Mouse (Mus musculus): ENCODE data around the gene Bckdha. TPM values are rescaled to one million over a fixed set of nuclear protein-coding genes. Genes with fewer than 3 reads are reported as not detected.
A peak's percentile ranks its signal among the peaks of the same experiment; 100 is the strongest.

Gene Bckdha
- polyA plus RNA-seq, 1 experiment from 2014 or later: 32.9 TPM

- DNase-seq (ENCODE audit: low spot score) (no peak), ATAC-seq (ENCODE audit: low FRiP score) (no peak)
- H3K36me3 ChIP-seq (ENCODE audit: control insufficient read depth, insufficient read depth, low read length): no peaks in the 10 kb centered on the region
- no peak overlapping the region for H3K4me2 ChIP-seq (replicated peaks; ENCODE audit: low read depth, low read length)
- H3K4me3 ChIP-seq (ENCODE audit: low read depth, low read length): no peak overlapping the region
- no peak overlapping the region for H3K9ac ChIP-seq (ENCODE audit: low read depth, low read length)
- no peak overlapping the region for H3K27ac ChIP-seq (ENCODE audit: low read depth, low read length)
- no peaks in the 10 kb centered on the region for H3K9me3 ChIP-seq (ENCODE audit: control insufficient read depth, low read length)
- WGBS: 86% methylated on average over 6 of the region's 6 CpGs
- H3K4me1 ChIP-seq (replicated peaks; ENCODE audit: control insufficient read depth, insufficient read depth, low read length): peaks cover 12% of the 10 kb centered on the region
- H3K27me3 ChIP-seq (ENCODE audit: control insufficient read depth, insufficient read depth, low read length): peaks cover 38% of the 10 kb centered on the region
Observed at GRCm38 (mm10) chr7:25684659-25685058, 25.9 kb upstream of the Bckdha start.

GRCm38 (mm10) chr7:25683474-25684180 is 24.8 kb upstream of the Bckdha start:
- Histone ChIP-seq H3K4me1 (replicated peaks; ENCODE audit: control insufficient read depth, insufficient read depth, low read length) (peaks cover 6% of the 10 kb centered on the region), H3K4me3 (ENCODE audit: low read depth, low read length) (no peak overlapping the region), H3K4me2 (replicated peaks; ENCODE audit: low read depth, low read length) (no peak overlapping the region), H3K9me3 (ENCODE audit: control insufficient read depth, low read length) (no peaks in the 10 kb centered on the region), H3K27me3 (ENCODE audit: control insufficient read depth, insufficient read depth, low read length) (peaks cover 33% of the 10 kb centered on the region), H3K36me3 (ENCODE audit: control insufficient read depth, insufficient read depth, low read length) (no peaks in the 10 kb centered on the region), H3K9ac (ENCODE audit: low read depth, low read length) (no peak overlapping the region), H3K27ac (ENCODE audit: low read depth, low read length) (no peak overlapping the region)
- 67% methylated on average over 7 of the region's 7 CpGs for WGBS
- ATAC-seq (ENCODE audit: low FRiP score): no peak
- no peak for DNase-seq (ENCODE audit: low spot score)

- WGBS: 63% methylated on average over 15 of the region's 15 CpGs
- H3K4me2 ChIP-seq (replicated peaks; ENCODE audit: low read depth, low read length): peak overlapping the region; percentile 8; the same call in 1 of the 2 replicates
- no peak; the same call in 1 of the 2 replicates for ATAC-seq (ENCODE audit: low FRiP score)
Observed at GRCm38 (mm10) chr7:25681341-25682231, 22.8 kb upstream of the Bckdha start.

GRCm38 (mm10) chr7:25680514-25681258 is 21.9 kb upstream of the Bckdha start, which contains the start of gene B9d2:
Gene B9d2, plus strand, starts transcription at chr7:25680780.
- peak; percentile 95 for DNase-seq (ENCODE audit: low spot score)
- no peaks in the 10 kb centered on the region for H3K4me1 ChIP-seq (replicated peaks; ENCODE audit: control insufficient read depth, insufficient read depth, low read length)
- H3K27me3 ChIP-seq (ENCODE audit: control insufficient read depth, insufficient read depth, low read length): peaks cover 12% of the 10 kb centered on the region
- H3K4me3 ChIP-seq (ENCODE audit: low read depth, low read length): peak within 1 kb of the TSS; percentile 59
- ATAC-seq (ENCODE audit: low FRiP score): peak; percentile 98
- H3K9ac ChIP-seq (ENCODE audit: low read depth, low read length): peak within 1 kb of the TSS; percentile 65
- peak within 1 kb of the TSS; percentile 38 for H3K4me2 ChIP-seq (replicated peaks; ENCODE audit: low read depth, low read length)
- WGBS: under 1% methylated on average over 46 of the region's 46 CpGs
- H3K9me3 ChIP-seq (ENCODE audit: control insufficient read depth, low read length): no peaks in the 10 kb centered on the region
- H3K27ac ChIP-seq (ENCODE audit: low read depth, low read length): peak within 1 kb of the TSS; percentile 91
- H3K36me3 ChIP-seq (ENCODE audit: control insufficient read depth, insufficient read depth, low read length): no peaks in the 10 kb centered on the region

More at GRCm38 (mm10) chr7:25681341-25682231, 22.8 kb upstream of the Bckdha start:
- no peaks in the 10 kb centered on the region for H3K36me3 ChIP-seq (ENCODE audit: control insufficient read depth, insufficient read depth, low read length)
- H3K4me3 ChIP-seq (ENCODE audit: low read depth, low read length): peak overlapping the region; percentile 59; the same call in 1 of the 2 replicates
- DNase-seq (ENCODE audit: low spot score): no peak
- no peak overlapping the region for H3K9ac ChIP-seq (ENCODE audit: low read depth, low read length)
- H3K27ac ChIP-seq (ENCODE audit: low read depth, low read length): no peak overlapping the region
- H3K27me3 ChIP-seq (ENCODE audit: control insufficient read depth, insufficient read depth, low read length): peaks cover 15% of the 10 kb centered on the region
- no peaks in the 10 kb centered on the region; the same call in 1 of the 2 replicates for H3K4me1 ChIP-seq (replicated peaks; ENCODE audit: control insufficient read depth, insufficient read depth, low read length)
- H3K9me3 ChIP-seq (ENCODE audit: control insufficient read depth, low read length): no peaks in the 10 kb centered on the region

- Histone ChIP-seq H3K9me3 (ENCODE audit: control insufficient read depth, low read length) (no peaks in the 10 kb centered on the region), H3K36me3 (ENCODE audit: control insufficient read depth, insufficient read depth, low read length) (no peaks in the 10 kb centered on the region), H3K27me3 (ENCODE audit: control insufficient read depth, insufficient read depth, low read length) (peaks cover 18% of the 10 kb centered on the region), H3K4me1 (replicated peaks; ENCODE audit: control insufficient read depth, insufficient read depth, low read length) (no peaks in the 10 kb centered on the region), H3K4me3 (ENCODE audit: low read depth, low read length) (peak overlapping the region; percentile 59; the same call in 1 of the 2 replicates), H3K9ac (ENCODE audit: low read depth, low read length) (no peak overlapping the region; the same call in 1 of the 2 replicates), H3K27ac (ENCODE audit: low read depth, low read length) (no peak overlapping the region), H3K4me2 (replicated peaks; ENCODE audit: low read depth, low read length) (peak overlapping the region; percentile 38)
- DNase-seq (ENCODE audit: low spot score): peak; percentile 12
- 10% methylated on average over 6 of the region's 6 CpGs for WGBS
- no peak for ATAC-seq (ENCODE audit: low FRiP score)
Observed at GRCm38 (mm10) chr7:25679971-25680370, 21.2 kb upstream of the Bckdha start.

- Histone ChIP-seq H3K27ac (ENCODE audit: low read depth, low read length) (no peak overlapping the region), H3K4me1 (replicated peaks; ENCODE audit: control insufficient read depth, insufficient read depth, low read length) (no peaks in the 10 kb centered on the region; the same call in 1 of the 2 replicates), H3K4me3 (ENCODE audit: low read depth, low read length) (no peak overlapping the region), H3K9ac (ENCODE audit: low read depth, low read length) (no peak overlapping the region), H3K36me3 (ENCODE audit: control insufficient read depth, insufficient read depth, low read length) (no peaks in the 10 kb centered on the region), H3K4me2 (replicated peaks; ENCODE audit: low read depth, low read length) (no peak overlapping the region), H3K27me3 (ENCODE audit: control insufficient read depth, insufficient read depth, low read length) (peaks cover 36% of the 10 kb centered on the region), H3K9me3 (ENCODE audit: control insufficient read depth, low read length) (no peaks in the 10 kb centered on the region)
- ATAC-seq (ENCODE audit: low FRiP score) (no peak), DNase-seq (ENCODE audit: low spot score) (no peak)
- WGBS: 91% methylated on average over 7 of the region's 7 CpGs
Observed at GRCm38 (mm10) chr7:25677013-25677412, 18.2 kb upstream of the Bckdha start.

- Histone ChIP-seq H3K4me3 (ENCODE audit: low read depth, low read length) (no peak overlapping the region), H3K9ac (ENCODE audit: low read depth, low read length) (no peak overlapping the region), H3K9me3 (ENCODE audit: control insufficient read depth, low read length) (no peaks in the 10 kb centered on the region), H3K27me3 (ENCODE audit: control insufficient read depth, insufficient read depth, low read length) (peaks cover 36% of the 10 kb centered on the region), H3K36me3 (ENCODE audit: control insufficient read depth, insufficient read depth, low read length) (no peaks in the 10 kb centered on the region), H3K4me2 (replicated peaks; ENCODE audit: low read depth, low read length) (no peak overlapping the region), H3K27ac (ENCODE audit: low read depth, low read length) (no peak overlapping the region), H3K4me1 (replicated peaks; ENCODE audit: control insufficient read depth, insufficient read depth, low read length) (no peaks in the 10 kb centered on the region; the same call in 1 of the 2 replicates)
- DNase-seq (ENCODE audit: low spot score): no peak
- WGBS: 84% methylated on average over 15 of the region's 15 CpGs
- no peak for ATAC-seq (ENCODE audit: low FRiP score)
Observed at GRCm38 (mm10) chr7:25676085-25676781, 17.5 kb upstream of the Bckdha start.

- Histone ChIP-seq H3K27me3 (ENCODE audit: control insufficient read depth, insufficient read depth, low read length) (peaks cover 36% of the 10 kb centered on the region), H3K9ac (ENCODE audit: low read depth, low read length) (no peak overlapping the region), H3K4me2 (replicated peaks; ENCODE audit: low read depth, low read length) (no peak overlapping the region), H3K36me3 (ENCODE audit: control insufficient read depth, insufficient read depth, low read length) (no peaks in the 10 kb centered on the region), H3K4me3 (ENCODE audit: low read depth, low read length) (no peak overlapping the region; the same call in 1 of the 2 replicates), H3K27ac (ENCODE audit: low read depth, low read length) (no peak overlapping the region), H3K4me1 (replicated peaks; ENCODE audit: control insufficient read depth, insufficient read depth, low read length) (no peaks in the 10 kb centered on the region; the same call in 1 of the 2 replicates), H3K9me3 (ENCODE audit: control insufficient read depth, low read length) (no peaks in the 10 kb centered on the region)
- ATAC-seq (ENCODE audit: low FRiP score): no peak
- DNase-seq (ENCODE audit: low spot score): peak; percentile 9
- WGBS: 44% methylated on average over 6 of the region's 6 CpGs
Observed at GRCm38 (mm10) chr7:25675405-25675804, 16.6 kb upstream of the Bckdha start.

All from hindbrain, embryonic 11.5 days (tissue).